Mouse (Mus musculus): Measurements from ENCODE around the gene Gnaq. TPM values are rescaled to one million over a fixed set of nuclear protein-coding genes. Genes with fewer than 3 reads are reported as not detected.

Gnaq gene
- polyA plus RNA-seq, 1 experiment from 2014 or later: 8.6 TPM

DNA sequence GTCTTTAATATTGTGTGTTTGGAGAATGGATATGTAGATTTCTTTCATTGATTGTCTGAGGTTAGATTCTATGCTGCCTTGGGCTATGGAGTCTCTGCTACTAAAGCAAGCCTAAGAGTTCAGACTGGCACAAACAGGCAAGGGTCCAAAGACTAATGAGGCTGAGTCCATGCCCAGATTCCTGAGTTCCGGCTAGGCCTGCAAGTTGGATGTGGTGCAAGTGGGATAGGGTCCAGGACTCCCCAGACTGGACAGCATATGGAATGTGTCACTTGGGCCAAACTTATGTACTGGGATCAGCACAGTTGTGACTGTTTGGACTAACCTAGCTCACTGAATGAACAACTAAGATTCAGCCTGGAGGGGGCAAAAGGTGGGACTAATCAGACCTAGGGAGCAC is 19.3 kb upstream of the Gnaq start:
- Histone ChIP-seq H3K27ac (ENCODE audit: low read depth, low read length) (no peak overlapping the region), H3K4me1 (replicated peaks; ENCODE audit: control insufficient read depth, insufficient read depth, low read length) (no peaks in the 10 kb centered on the region), H3K27me3 (replicated peaks; ENCODE audit: control insufficient read depth, insufficient read depth, low read length) (no peaks in the 10 kb centered on the region), H3K36me3 (ENCODE audit: control insufficient read depth, insufficient read depth, low read length) (no peaks in the 10 kb centered on the region), H3K9ac (ENCODE audit: low read depth, low read length) (no peak overlapping the region), H3K9me3 (ENCODE audit: control insufficient read depth, low read length) (no peaks in the 10 kb centered on the region), H3K4me3 (ENCODE audit: low read depth, low read length) (no peak overlapping the region), H3K4me2 (no peak overlapping the region)
- no peak for ATAC-seq (replicated peaks; ENCODE audit: low FRiP score)
- 85% methylated on average over 1 of the region's 1 CpGs for WGBS
- no peak for DNase-seq (ENCODE audit: low spot score)

DNA sequence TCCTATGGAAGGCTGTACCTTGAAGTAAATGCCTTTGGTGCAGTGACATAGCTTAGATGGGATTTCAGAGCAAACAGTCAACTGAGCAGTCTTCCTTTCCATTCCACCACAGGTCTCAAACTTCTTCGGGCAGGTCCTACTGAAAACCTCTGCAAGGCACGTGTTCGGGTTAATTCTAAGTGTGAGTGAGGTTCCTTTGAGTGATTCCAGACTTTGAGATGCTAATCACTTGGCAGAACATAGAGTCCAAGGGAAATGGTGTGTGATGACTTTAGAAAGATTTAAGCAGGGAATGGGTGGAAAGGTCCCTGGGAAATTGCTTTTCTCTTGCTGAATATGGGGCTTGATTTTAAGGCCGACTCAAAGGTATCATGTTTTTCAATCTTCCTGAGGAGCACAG is 14.2 kb upstream of the Gnaq start:
- Histone ChIP-seq H3K4me3 (ENCODE audit: low read depth, low read length) (no peak overlapping the region), H3K27me3 (replicated peaks; ENCODE audit: control insufficient read depth, insufficient read depth, low read length) (no peaks in the 10 kb centered on the region), H3K4me2 (no peak overlapping the region), H3K36me3 (ENCODE audit: control insufficient read depth, insufficient read depth, low read length) (no peaks in the 10 kb centered on the region), H3K9me3 (ENCODE audit: control insufficient read depth, low read length) (no peaks in the 10 kb centered on the region), H3K4me1 (replicated peaks; ENCODE audit: control insufficient read depth, insufficient read depth, low read length) (no peaks in the 10 kb centered on the region), H3K27ac (ENCODE audit: low read depth, low read length) (no peak overlapping the region), H3K9ac (ENCODE audit: low read depth, low read length) (no peak overlapping the region)
- DNase-seq (ENCODE audit: low spot score): no peak
- 75% methylated on average over 4 of the region's 4 CpGs for WGBS
- ATAC-seq (replicated peaks; ENCODE audit: low FRiP score): no peak

DNA sequence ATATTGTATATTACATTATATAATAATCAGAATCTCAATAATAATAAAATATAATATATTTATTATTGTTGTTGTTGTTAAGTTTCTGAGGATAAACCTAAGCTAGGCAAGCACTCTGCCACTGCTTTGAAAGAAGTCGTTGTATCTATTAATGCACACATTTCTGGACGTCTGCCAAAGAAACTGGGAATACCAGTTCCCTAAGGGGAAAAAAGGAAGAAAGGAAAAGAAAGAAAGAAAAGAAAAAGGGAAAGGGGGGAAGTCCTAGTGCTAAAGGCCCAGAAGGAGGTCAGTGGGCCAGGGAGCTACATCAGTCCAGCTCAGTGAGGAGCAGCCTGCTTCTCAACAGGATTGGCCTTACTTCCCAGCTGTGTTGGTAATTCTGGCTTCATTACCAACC is 11.3 kb upstream of the Gnaq start:
- no peak for DNase-seq (ENCODE audit: low spot score)
- 73% methylated on average over 2 of the region's 2 CpGs for WGBS
- H3K27ac ChIP-seq (ENCODE audit: low read depth, low read length): no peak overlapping the region

DNA sequence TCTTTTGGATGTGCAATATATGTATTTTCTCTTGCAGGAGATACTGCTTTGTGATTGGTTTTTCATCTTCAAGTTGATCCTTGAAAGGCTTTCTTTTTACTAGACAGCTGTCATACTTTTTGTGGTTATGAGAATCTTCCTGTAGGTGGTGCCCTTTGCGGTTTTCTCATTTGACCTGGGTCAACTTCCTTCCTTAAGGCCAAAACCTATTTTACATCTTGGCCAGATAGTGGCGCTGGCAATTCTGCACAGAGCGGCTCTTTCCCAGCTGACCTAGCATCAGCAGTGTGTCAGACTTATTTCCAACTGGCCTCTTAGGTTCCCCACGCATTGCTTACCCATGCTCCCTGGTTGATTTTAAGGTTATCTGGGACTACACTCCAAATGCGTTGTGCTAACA is 3.9 kb upstream of the Gnaq start:
- DNase-seq (ENCODE audit: low spot score): no peak
- no peak for ATAC-seq (replicated peaks; ENCODE audit: low FRiP score)

More for the DNA sequence above, 11.3 kb upstream of the Gnaq start:
- no peaks in the 10 kb centered on the region for H3K27me3 ChIP-seq (replicated peaks; ENCODE audit: control insufficient read depth, insufficient read depth, low read length)
- no peaks in the 10 kb centered on the region for H3K9me3 ChIP-seq (ENCODE audit: control insufficient read depth, low read length)
- no peak for ATAC-seq (replicated peaks; ENCODE audit: low FRiP score)
- no peak overlapping the region for H3K9ac ChIP-seq (ENCODE audit: low read depth, low read length)
- no peak overlapping the region for H3K4me3 ChIP-seq (ENCODE audit: low read depth, low read length)
- H3K4me2 ChIP-seq: no peak overlapping the region
- H3K4me1 ChIP-seq (replicated peaks; ENCODE audit: control insufficient read depth, insufficient read depth, low read length): no peaks in the 10 kb centered on the region
- no peaks in the 10 kb centered on the region for H3K36me3 ChIP-seq (ENCODE audit: control insufficient read depth, insufficient read depth, low read length)

DNA sequence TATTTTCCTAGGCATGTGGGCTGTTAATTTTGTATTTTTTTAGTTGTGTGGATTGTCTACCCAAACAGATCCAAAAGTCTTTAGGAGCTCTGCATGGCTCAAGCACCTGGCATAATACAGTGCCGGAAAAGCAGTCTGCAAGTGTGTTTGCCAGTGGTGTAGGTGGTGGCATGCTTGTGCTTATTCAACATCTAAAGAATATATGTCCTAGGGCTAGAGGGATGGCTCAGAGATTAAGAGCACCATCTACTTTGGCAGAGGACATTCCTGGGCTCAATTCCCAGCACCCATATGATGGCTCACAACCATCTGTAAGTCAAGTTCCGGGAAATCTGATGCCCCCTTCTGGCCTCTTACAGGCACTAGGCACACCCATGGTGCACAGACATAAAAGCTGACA is 3.5 kb upstream of the Gnaq start:
- no peak for ATAC-seq (replicated peaks; ENCODE audit: low FRiP score)
- H3K36me3 ChIP-seq (ENCODE audit: control insufficient read depth, insufficient read depth, low read length): no peaks in the 10 kb centered on the region
- H3K4me3 ChIP-seq (ENCODE audit: low read depth, low read length): no peak overlapping the region
- 88% methylated on average over 2 of the region's 2 CpGs for WGBS
- no peak overlapping the region for H3K9ac ChIP-seq (ENCODE audit: low read depth, low read length)
- peaks cover 16% of the 10 kb centered on the region; the same call in 1 of the 2 replicates for H3K4me1 ChIP-seq (replicated peaks; ENCODE audit: control insufficient read depth, insufficient read depth, low read length)
- DNase-seq (ENCODE audit: low spot score): no peak
- peaks cover 8% of the 10 kb centered on the region for H3K27me3 ChIP-seq (replicated peaks; ENCODE audit: control insufficient read depth, insufficient read depth, low read length)
- H3K9me3 ChIP-seq (ENCODE audit: control insufficient read depth, low read length): no peaks in the 10 kb centered on the region
- no peak overlapping the region for H3K27ac ChIP-seq (ENCODE audit: low read depth, low read length)
- H3K4me2 ChIP-seq: no peak overlapping the region

More for the DNA sequence above, 3.9 kb upstream of the Gnaq start:
- peaks cover 8% of the 10 kb centered on the region for H3K27me3 ChIP-seq (replicated peaks; ENCODE audit: control insufficient read depth, insufficient read depth, low read length)
- H3K4me3 ChIP-seq (ENCODE audit: low read depth, low read length): no peak overlapping the region
- peaks cover 16% of the 10 kb centered on the region; the same call in 1 of the 2 replicates for H3K4me1 ChIP-seq (replicated peaks; ENCODE audit: control insufficient read depth, insufficient read depth, low read length)
- no peak overlapping the region for H3K4me2 ChIP-seq
- H3K9me3 ChIP-seq (ENCODE audit: control insufficient read depth, low read length): no peaks in the 10 kb centered on the region
- no peak overlapping the region for H3K9ac ChIP-seq (ENCODE audit: low read depth, low read length)
- 37% methylated on average over 5 of the region's 5 CpGs for WGBS
- H3K27ac ChIP-seq (ENCODE audit: low read depth, low read length): no peak overlapping the region
- H3K36me3 ChIP-seq (ENCODE audit: control insufficient read depth, insufficient read depth, low read length): no peaks in the 10 kb centered on the region

DNA sequence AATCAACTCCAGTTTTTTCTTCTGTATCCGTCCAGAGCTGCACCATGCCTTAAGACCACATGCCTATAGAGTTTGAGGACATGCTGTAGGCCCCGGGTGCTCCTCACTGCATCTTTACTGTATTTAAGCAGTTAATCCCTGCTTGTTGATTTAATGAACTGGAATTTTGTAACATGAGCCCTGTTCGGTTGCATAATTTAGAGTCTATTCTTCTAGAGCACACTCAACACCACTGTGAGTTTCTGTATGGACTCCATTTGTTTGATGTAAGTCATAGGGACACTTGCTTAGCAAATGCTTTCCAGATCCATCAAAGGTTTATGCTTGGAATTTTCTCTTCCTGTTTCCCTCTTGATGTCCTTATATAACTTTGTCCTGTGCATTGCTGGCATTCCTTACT is 2.2 kb upstream of the Gnaq start:
- no peak for DNase-seq (ENCODE audit: low spot score)

DNA sequence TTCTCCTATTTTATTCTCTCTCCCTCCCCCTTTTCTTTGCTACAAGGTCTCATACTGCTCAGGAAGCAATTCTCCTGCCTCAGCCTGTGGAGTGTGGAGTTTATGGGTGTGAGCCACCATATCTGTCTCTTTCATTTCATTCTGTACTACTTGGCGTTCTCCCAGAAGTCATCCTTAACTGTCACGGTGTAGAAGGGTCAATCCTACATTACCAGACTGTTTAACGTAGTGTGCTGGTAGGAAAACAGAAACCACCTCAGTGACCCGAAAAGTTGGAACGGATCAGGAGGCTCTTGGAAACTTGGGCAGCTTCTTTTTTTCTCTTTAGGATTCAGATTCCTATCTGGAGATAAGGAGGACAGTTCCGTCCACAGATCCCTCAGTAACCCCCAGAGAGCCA is 800 bp upstream of the Gnaq start:
- ATAC-seq (replicated peaks; ENCODE audit: low FRiP score) (no peak), DNase-seq (ENCODE audit: low spot score) (no peak)
- H3K27me3 ChIP-seq (replicated peaks; ENCODE audit: control insufficient read depth, insufficient read depth, low read length): peaks cover 8% of the 10 kb centered on the region
- peak overlapping the region; percentile 79 for H3K27ac ChIP-seq (ENCODE audit: low read depth, low read length)
- no peaks in the 10 kb centered on the region for H3K36me3 ChIP-seq (ENCODE audit: control insufficient read depth, insufficient read depth, low read length)
- H3K9me3 ChIP-seq (ENCODE audit: control insufficient read depth, low read length): no peaks in the 10 kb centered on the region
- H3K4me2 ChIP-seq: peak overlapping the region; percentile 86
- H3K4me1 ChIP-seq (replicated peaks; ENCODE audit: control insufficient read depth, insufficient read depth, low read length): peaks cover 23% of the 10 kb centered on the region
- 6% methylated on average over 6 of the region's 6 CpGs for WGBS
- H3K4me3 ChIP-seq (ENCODE audit: low read depth, low read length): peak overlapping the region; percentile 84
- H3K9ac ChIP-seq (ENCODE audit: low read depth, low read length): peak overlapping the region; percentile 84

More for the DNA sequence above, 2.2 kb upstream of the Gnaq start:
- H3K4me1 ChIP-seq (replicated peaks; ENCODE audit: control insufficient read depth, insufficient read depth, low read length): peaks cover 23% of the 10 kb centered on the region
- H3K9me3 ChIP-seq (ENCODE audit: control insufficient read depth, low read length): no peaks in the 10 kb centered on the region
- H3K36me3 ChIP-seq (ENCODE audit: control insufficient read depth, insufficient read depth, low read length): no peaks in the 10 kb centered on the region
- peaks cover 8% of the 10 kb centered on the region for H3K27me3 ChIP-seq (replicated peaks; ENCODE audit: control insufficient read depth, insufficient read depth, low read length)
- H3K9ac ChIP-seq (ENCODE audit: low read depth, low read length): no peak overlapping the region
- ATAC-seq (replicated peaks; ENCODE audit: low FRiP score): no peak
- H3K27ac ChIP-seq (ENCODE audit: low read depth, low read length): no peak overlapping the region
- H3K4me2 ChIP-seq: no peak overlapping the region
- WGBS: 55% methylated on average over 3 of the region's 3 CpGs
- H3K4me3 ChIP-seq (ENCODE audit: low read depth, low read length): no peak overlapping the region

DNA sequence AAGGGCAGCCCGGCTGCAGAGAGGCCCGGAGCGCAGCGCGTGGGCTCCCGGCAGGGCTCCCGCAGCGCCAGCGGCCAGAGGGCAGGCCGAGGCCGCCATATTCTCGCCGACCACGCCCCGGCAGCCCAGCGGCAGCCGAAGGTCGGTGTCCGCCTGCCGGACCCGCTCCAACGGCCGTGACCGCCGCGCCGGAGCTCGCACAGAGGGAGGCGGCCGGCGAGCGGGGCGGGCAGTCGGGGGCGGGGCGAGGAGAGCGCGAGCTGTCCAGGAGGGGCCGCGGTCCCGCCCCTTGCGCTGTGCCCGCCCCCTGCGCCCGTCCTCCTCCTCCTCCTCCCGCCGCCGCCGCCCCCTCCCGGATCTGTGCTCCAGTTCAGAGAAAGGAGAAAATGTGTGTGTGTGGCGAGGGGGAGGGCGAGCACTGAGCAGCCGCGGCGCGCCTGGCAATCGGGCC is 266 bp upstream of the Gnaq start:
- Histone ChIP-seq H3K27me3 (replicated peaks; ENCODE audit: control insufficient read depth, insufficient read depth, low read length) (peaks cover 8% of the 10 kb centered on the region), H3K4me3 (ENCODE audit: low read depth, low read length) (peak overlapping the region; percentile 84), H3K9me3 (ENCODE audit: control insufficient read depth, low read length) (no peaks in the 10 kb centered on the region), H3K4me2 (peak overlapping the region; percentile 86), H3K9ac (ENCODE audit: low read depth, low read length) (peak overlapping the region; percentile 84), H3K4me1 (replicated peaks; ENCODE audit: control insufficient read depth, insufficient read depth, low read length) (peaks cover 23% of the 10 kb centered on the region), H3K27ac (ENCODE audit: low read depth, low read length) (peak overlapping the region; percentile 93), H3K36me3 (ENCODE audit: control insufficient read depth, insufficient read depth, low read length) (no peaks in the 10 kb centered on the region)
- peak; percentile 90 for DNase-seq (ENCODE audit: low spot score)
- 1% methylated on average over 41 of the region's 57 CpGs for WGBS
- ATAC-seq (replicated peaks; ENCODE audit: low FRiP score): peak; percentile 91

DNA sequence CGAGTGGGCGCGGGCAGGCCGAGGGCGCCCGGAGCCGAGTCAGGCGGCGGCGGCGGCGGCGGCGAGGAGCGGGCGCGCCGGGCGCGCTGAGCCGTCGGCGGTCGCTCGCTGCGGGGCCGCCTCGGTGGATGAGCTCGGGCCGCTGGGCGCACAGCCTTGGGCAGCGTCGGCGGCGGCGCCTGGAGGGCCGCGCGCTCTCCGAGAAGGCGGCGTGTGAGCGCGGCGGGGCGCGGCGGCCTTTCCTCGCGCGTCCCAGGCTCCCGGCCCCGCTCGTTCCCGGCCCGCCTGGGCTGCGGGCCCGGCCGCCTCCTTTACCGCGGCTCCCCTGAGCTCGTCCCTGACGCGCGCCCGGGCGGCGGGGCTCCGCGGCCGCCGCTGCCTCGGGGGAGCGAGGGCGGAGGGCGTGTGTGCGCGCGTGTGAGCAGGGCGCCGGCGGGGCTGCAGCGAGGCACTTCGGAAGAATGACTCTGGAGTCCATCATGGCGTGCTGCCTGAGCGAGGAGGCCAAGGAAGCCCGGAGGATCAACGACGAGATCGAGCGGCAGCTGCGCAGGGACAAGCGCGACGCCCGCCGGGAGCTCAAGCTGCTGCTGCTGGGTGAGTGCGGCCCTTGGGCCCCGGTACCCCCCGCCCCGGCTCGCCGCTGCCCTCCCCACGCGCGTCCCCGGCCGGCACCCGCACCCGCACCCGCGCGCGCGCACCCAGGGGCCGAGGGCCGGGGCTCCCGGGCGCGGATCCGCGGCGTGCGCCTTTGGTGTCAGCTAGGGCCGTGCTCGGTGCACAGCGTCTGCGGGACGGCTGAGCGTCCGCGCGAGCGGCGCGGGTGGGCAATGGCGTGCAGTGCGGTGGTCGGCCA is 462 bp downstream of the Gnaq start:
- DNase-seq (ENCODE audit: low spot score): peak; percentile 72
- peak overlapping the region; percentile 86 for H3K4me2 ChIP-seq
- peak overlapping the region; percentile 84 for H3K4me3 ChIP-seq (ENCODE audit: low read depth, low read length)
- peak; percentile 32 for ATAC-seq (replicated peaks; ENCODE audit: low FRiP score)
- H3K27me3 ChIP-seq (replicated peaks; ENCODE audit: control insufficient read depth, insufficient read depth, low read length): peaks cover 6% of the 10 kb centered on the region
- peak overlapping the region; percentile 84 for H3K9ac ChIP-seq (ENCODE audit: low read depth, low read length)
- no peaks in the 10 kb centered on the region for H3K36me3 ChIP-seq (ENCODE audit: control insufficient read depth, insufficient read depth, low read length)
- WGBS: under 1% methylated on average over 105 of the region's 139 CpGs
- peaks cover 26% of the 10 kb centered on the region for H3K4me1 ChIP-seq (replicated peaks; ENCODE audit: control insufficient read depth, insufficient read depth, low read length)
- no peaks in the 10 kb centered on the region for H3K9me3 ChIP-seq (ENCODE audit: control insufficient read depth, low read length)
- H3K27ac ChIP-seq (ENCODE audit: low read depth, low read length): peak overlapping the region; percentile 93
